Mouse (Mus musculus) frontal cortex, postnatal 14 days (tissue): ENCODE results near the gene Ctnnbl1.
A peak's percentile ranks its signal among the peaks of the same experiment; 100 is the strongest.

Experiments used
- DNase-seq, 2 experiments: peaks; one replicate each; pipeline ENCODE4 v3.0.0; 2022; ENCODE audit warnings: low spot score in 2 of 2

Gene Ctnnbl1

DNA sequence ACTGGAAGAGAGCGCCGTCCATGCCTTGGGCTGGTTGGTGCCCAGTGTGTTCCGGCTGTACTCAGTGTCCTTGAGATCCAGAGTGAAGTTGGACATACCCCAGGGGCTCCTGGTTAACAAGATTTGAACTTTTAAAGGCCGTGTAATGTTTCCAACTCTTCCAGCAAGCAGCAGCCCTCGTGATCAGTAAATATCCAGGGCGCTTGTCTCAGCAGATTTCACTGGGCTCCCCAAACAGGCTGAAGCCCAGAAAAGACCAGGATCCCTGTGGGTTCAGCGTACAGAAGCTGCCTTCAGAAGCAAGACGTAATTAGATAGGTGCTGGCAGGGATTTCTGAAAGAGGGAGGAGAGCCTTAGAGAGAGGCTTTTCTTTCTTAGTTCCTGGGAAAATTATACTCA, 137.9 kb downstream of the Ctnnbl1 start:
- no peak for DNase-seq

DNA sequence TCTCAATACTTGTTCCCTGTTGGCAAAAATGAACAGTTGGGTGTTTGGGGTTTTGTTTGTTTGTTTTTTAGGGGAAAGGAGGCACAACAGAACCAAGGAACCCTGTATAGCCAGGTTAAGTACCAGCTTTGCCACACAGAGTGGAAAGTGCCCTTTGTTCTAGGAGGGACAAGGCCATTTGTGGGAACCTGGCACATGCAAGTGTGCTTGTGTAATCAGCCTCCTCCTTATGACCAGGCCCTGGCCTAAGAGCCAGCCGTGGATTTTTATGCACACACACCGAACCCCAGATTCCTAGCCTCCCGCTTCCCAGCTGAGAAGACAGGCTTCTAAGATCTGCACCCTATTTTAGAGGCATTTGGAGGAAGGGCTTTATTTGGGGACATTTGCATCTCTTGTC, 140.2 kb downstream of the Ctnnbl1 start:
- no peak for DNase-seq

GRCm38 (mm10) chr2:157877967-157878366, 140.8 kb downstream of the Ctnnbl1 start:
- DNase-seq, result peak; percentile 32 to 36

GRCm38 (mm10) chr2:157881939-157882338, 144.7 kb downstream of the Ctnnbl1 start:
- no peak for DNase-seq

DNA sequence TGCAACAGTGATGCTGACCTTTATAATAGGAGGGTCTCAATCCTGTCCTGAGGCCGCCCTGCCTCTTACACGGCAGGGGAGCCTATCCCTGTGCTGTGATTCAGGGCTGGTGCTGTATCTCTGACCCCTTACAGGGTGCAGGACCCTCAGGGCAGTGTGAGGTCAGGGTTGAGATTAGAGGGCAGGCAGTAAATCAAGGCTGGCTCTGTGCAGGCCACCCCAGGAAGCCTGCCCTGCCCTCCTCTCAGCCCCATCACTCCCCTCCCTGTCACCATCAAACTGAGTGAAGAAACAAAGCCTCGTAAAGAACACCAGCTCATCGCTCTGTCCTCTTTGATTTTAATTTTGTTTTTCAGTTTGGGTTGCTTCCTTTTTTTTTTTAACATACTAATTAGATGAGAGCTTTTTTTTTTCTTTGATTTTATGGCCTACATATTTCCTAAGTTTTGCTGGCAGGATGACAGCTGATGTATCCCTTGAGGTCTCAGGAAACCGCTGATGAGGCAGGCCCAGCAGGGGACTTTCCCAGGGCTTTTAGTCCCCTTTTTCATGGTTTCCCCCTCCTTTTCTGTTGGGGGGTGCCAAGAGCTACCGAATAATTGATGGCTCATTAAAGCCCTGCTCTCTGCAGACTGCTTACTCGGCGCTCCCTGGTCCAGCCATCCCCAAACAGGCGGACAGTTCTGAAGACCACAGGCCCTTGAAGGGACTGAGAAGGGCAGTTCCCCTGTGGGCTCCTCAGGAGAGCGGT, 150.2 kb downstream of the Ctnnbl1 start:
- DNase-seq, result no peak

- DNase-seq, result no peak
Observed at GRCm38 (mm10) chr2:157891166-157891565, 154.0 kb downstream of the Ctnnbl1 start.

- no peak for DNase-seq
Observed at GRCm38 (mm10) chr2:157897131-157897530, 159.9 kb downstream of the Ctnnbl1 start.

- DNase-seq, result peak in 1 of 2 experiments; percentile 28
Observed at GRCm38 (mm10) chr2:157913204-157913636, 176.0 kb downstream of the Ctnnbl1 start.

GRCm38 (mm10) chr2:157913705-157914104, 176.5 kb downstream of the Ctnnbl1 start:
- no peak for DNase-seq

DNA sequence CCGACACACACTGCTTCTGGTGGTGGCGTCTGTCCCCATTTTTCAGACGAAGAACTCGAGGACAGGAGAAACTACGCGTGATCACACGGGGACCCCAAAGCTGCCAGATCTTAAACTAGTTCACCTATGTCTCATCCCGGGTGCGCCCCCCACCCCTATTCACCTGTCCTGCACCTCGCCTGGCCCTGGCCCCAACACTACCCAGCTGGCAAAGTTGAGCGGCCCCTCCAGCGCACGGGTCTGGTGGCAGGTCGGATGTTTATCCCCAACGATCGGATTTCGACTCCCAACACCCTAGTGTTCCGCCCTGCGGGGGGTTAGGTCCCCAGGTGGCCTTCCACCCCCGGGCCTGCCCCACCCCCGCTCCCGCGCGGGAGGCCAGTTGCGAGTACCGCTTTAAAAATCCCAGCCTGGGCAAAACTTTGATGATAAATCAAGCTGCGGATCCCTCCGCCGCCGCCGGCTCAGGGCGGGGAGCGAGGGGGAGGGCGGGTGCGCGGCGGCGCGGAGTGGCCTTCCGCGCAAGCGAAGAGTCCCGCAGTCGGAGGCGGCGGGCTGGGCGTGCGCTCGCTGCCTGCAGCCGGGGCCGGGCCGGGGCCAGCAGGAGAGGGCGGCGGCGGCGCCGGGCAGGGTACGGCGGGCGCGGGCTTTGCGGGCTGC, 177.0 kb downstream of the Ctnnbl1 start, which contains the start of gene Vstm2l:
Vstm2l (plus strand) TSS at position 549 of the 660 bp plus-strand sequence.
- DNase-seq, result peak; percentile 55 to 61

- peak in 1 of 2 experiments; percentile 30 for DNase-seq
Observed at GRCm38 (mm10) chr2:157914889-157915517, 177.8 kb downstream of the Ctnnbl1 start.

DNA sequence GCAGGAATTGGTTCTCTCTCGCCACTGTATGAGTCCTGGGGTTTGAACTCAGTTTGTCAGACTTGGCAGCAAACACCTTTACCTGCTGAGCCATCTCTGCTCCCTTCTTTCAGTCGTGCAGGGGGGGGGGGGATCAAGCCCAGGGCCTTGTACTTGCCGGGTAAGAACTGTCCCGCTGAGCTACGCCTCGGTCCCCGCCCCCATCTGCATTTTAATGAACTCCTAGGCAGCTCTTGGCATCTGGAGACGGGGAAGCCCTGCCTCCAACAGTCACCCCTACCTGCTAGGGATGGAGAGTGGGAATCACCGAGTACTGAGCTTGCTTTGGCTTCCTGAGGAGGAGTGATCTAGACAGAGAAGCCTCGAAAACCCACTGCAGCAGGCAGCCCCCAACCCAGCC, 181.3 kb downstream of the Ctnnbl1 start:
- no peak for DNase-seq

GRCm38 (mm10) chr2:157921551-157921950, 184.3 kb downstream of the Ctnnbl1 start:
- no peak for DNase-seq

GRCm38 (mm10) chr2:157923406-157923805, 186.2 kb downstream of the Ctnnbl1 start:
- no peak for DNase-seq

DNA sequence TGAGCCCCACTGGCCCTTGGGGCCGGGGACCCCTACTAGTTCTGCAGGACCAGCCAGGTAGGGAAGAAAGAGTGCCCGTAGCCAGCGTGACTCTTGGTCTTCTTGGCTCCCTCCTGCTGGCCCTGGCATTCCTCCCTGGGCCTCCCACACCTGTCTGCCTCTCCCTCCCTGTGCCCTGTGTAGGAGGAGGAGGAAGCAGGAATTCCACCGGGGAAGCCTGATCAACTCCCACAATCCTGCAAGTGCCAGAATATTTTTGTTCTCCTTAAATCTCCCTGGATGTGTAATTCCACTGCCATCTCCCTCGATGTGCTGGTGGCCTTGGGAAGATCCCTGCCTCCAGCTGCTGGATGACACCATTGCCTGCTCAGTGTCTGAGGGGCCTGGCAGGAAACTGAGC, 187.3 kb downstream of the Ctnnbl1 start:
- DNase-seq, result no peak

DNA sequence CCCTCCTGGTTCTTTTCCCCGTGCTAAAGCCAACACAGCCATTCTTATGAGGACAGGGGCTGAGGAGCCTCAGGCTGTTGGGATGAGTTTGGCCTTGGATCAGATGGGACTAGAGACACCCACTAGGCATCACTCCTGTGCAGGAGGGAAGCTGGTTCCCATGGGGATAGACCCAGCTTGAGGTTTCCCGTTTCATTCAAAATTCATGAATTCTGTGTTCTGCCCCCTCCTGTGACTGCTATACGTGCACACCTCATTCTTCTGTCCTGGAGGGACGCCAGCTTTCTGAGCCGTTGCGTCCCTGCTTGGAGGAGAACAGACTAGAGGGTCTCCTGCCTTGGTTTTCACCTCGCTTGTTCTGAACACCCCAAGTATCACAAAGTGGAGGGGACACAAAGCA, 189.3 kb downstream of the Ctnnbl1 start:
- DNase-seq, result no peak

- DNase-seq, result no peak
Observed at GRCm38 (mm10) chr2:157926927-157927326, 189.7 kb downstream of the Ctnnbl1 start.

DNA sequence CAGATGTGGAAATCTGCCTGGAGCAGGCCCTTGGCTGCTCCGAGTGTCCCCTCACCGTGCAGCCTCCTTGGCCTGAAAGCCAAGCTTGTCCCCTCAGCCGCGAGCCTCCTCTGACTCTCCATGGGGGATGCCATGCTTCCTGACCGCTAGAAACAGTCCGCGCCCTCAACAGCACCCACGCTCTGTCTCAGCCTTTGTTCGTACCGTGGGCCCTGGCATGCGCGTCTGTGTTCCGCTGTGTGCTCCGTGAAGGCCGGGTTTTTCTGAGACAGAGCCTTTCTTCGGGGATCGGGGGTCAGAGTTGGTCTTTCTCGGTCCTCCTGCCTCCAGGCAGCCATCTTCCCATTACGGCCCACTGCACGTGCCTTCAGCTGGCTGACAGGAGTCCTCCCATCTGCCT, 190.2 kb downstream of the Ctnnbl1 start:
- DNase-seq, result no peak

- no peak for DNase-seq
Observed at GRCm38 (mm10) chr2:157927815-157928214, 190.6 kb downstream of the Ctnnbl1 start.

- DNase-seq, result no peak
Observed at GRCm38 (mm10) chr2:157932655-157933054, 195.5 kb downstream of the Ctnnbl1 start.

GRCm38 (mm10) chr2:157935444-157936171, 198.4 kb downstream of the Ctnnbl1 start:
- DNase-seq, result no peak

DNA sequence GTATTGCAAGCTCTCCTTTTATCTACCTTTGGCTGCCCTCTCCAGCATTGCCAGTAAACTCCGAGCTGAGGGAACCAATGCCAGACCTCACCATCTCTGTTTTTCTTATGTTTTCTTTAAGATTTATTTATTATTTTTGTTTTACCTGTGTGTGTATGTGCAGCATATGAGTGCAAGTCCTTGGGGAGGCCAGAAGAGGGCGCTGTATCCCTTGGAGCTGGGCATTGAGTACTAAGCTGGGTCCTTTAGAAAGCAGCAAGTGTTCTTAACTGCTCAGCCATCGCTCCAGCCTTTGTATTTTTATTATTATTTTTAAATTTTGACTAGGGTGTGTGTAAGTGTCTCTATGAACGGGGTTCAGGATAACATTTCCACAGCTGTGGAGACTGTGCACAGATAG, 199.5 kb downstream of the Ctnnbl1 start:
- no peak for DNase-seq
